Mouse (Mus musculus) liver, embryonic 14.5 days (tissue): ENCODE results near the gene Pan2.

Source experiments
- CTCF ChIP-seq: IDR thresholded peaks from 2 replicates; pipeline ENCODE4 v1.5.1; 2016; ENCODE audit warnings: antibody characterized with exemption, low read depth, control low read depth
- EP300 ChIP-seq: IDR thresholded peaks from 2 replicates; pipeline ENCODE4 v1.6.1; 2016; ENCODE audit warnings: antibody characterized with exemption, low read depth

DNA sequence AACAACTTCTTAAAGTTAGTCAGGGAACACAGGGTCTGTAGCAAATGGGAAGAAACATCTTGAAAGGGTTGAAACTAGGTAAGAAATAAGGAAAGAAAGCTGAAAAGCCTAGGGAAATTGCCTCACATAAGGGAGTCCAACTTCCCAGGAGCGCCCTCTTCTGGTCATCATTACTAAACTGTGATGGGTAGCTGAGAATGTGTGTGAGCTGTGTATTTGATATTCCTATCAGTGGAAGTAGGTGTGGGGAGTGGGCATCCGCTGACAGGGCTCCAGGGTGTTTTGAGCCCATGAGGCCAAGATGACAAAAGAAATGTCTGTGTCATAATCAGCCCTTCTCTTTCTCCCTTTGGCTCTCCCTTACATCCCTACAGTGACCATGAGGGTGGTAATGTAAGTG, 55.7 kb downstream of the Pan2 start:
- no peak for TF ChIP-seq EP300
- TF ChIP-seq CTCF, result peak; percentile 73
